Mouse (Mus musculus) layer of hippocampus, adult 11-12 months (tissue): ENCODE results near the gene Maoa.

ENCODE experiments used
- DNase-seq: peaks from one replicate; pipeline ENCODE4 v3.0.0; 2022; ENCODE audit warnings: low spot score

The Maoa gene

GRCm38 (mm10) chrX:16619034-16619929, at the start of gene Maoa:
Maoa (plus strand) TSS chrX:16619698.
- peak; percentile 75 for DNase-seq

- peak; percentile 89 for DNase-seq
Measured at GRCm38 (mm10) chrX:16618225-16619033, 1.1 kb upstream of the Maoa start.

GRCm38 (mm10) chrX:16656511-16656910, 37.0 kb downstream of the Maoa start:
- DNase-seq = no peak

- no peak for DNase-seq
Measured at GRCm38 (mm10) chrX:16706094-16706493, 86.6 kb downstream of the Maoa start.

GRCm38 (mm10) chrX:16714033-16714432, 94.5 kb downstream of the Maoa start:
- DNase-seq = no peak
